Mouse (Mus musculus): ENCODE measurements around the gene Ccdc172.
A peak's percentile ranks its signal among the peaks of the same experiment; 100 is the strongest.

Ccdc172 gene

DNA sequence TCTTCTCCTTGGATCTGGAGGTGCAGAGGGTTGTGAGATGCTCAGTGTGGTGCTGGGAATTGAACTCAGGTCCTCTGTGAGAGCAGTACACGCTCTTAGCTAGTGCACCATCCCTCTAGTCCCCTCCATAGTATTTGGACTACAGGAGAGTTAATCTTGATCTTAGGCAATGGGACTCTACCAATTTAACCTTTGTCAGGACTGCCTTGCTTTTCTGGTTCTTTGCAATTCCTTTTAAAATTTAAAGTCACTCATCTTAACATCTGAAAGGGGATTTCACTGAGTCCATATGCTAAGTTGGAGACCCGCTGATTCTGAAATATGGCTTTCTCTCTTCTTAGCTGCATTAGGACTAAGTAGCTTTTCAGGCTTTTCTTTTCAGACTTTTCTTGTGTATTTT lies 59.8 kb downstream of the Ccdc172 start:
- no peak for DNase-seq (ENCODE audit: low spot score)

DNA sequence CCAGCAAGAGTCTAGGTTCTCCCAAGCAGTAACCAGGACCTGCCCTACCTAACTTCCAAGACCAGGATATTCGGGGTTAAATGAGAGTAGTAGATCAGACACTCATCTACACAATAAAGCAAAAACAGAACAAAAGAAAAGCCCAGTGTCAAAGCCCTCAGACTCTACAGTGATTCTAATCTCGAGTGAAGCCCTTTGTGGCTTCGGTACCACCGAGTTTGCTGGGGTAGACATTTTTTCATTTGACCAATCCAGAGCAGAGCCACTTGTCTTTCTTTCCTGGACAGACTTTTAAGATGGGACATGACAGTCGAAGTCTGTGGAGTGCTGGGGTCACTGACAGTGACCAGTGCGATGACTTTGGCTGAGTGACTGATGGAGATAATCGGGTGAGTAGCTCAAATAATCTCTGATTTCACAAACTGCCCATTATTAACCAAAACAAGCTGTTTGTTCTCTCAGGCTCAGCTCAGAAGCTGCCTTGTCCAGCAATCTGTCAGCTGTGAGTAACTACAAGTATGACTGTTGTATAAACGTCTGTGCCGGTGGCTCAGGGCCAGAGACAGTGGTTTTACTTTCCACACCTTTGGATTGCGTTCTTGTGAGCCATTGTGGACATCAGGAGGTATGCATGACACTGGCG lies 60.8 kb downstream of the Ccdc172 start:
- no peak for DNase-seq (ENCODE audit: low spot score)

DNA sequence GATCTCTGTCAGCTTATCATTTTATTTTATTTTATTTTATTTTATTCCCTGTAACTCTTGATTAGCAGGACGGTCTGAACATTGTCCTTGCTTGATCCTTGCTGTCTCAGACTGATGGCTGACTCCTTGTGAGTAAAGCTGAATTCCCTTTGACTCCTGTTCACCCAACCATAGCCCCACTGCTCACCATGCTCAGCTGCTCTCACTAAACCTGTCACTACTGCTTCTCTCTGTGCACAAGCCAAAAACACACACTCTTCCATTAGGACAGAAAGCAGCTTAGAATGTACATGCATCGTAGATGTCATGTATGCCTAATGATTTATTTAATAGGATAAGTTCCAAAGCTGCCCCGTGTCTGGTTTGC lies 61.3 kb downstream of the Ccdc172 start:
- no peak for DNase-seq (ENCODE audit: low spot score)

DNA sequence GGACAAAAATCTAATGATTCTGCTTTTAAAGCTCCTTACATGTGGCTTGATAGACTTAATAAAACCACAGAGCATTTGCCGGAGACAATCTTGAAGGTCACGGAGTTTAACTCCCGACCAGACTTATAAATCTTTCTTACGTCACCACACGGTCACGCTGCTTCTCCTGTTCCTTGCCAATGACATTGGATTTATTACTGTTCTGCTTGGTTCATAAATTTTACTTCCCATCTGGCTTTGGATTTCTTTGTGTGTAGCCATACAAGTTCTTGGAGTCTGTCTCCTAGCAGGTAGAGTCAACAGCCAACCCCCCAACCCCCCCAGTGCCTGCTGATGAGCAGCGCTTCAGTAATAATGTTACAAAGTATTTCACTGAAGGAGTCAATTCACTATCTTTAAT lies 70.2 kb downstream of the Ccdc172 start:
- no peak for DNase-seq (ENCODE audit: low spot score)

DNA sequence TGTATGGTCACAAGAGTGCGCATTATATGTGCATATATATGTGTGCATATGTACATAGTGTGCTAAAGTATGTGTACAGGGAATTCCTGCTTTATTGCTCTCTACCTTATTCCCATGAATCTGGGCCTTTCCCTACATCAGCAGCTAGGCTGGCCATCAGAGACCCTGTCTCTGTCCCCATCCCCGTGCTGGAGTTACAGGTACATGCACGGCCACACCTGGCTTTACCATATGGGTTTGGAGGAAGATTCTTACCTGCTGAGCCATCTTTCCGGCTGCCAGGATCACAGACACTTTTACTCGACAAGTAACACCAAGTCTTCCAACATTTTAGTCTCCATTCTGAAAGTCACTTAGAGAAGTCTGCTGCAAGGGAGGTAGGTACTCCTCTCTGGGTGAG lies 71.2 kb downstream of the Ccdc172 start:
- no peak for DNase-seq (ENCODE audit: low spot score)

DNA sequence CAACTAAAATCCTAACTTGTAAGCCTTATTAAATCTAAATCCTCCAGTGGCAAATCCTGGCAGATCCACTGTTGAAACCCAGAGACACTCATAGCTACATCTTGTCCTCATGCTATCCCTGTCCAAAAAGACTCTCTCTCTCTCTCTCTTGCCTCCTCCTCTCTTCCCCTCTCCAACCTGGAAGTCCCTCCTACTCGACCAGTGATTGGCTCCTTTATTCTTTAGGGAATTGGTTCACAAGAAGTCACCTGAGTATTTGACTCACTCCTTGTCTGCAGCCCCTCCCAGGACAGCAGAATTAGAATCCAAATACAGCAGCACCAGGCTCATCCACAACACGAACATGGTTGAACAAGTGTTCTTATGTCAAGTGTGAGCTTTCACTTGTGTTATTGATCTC lies 74.3 kb downstream of the Ccdc172 start:
- DNase-seq (ENCODE audit: low spot score), result no peak

DNA sequence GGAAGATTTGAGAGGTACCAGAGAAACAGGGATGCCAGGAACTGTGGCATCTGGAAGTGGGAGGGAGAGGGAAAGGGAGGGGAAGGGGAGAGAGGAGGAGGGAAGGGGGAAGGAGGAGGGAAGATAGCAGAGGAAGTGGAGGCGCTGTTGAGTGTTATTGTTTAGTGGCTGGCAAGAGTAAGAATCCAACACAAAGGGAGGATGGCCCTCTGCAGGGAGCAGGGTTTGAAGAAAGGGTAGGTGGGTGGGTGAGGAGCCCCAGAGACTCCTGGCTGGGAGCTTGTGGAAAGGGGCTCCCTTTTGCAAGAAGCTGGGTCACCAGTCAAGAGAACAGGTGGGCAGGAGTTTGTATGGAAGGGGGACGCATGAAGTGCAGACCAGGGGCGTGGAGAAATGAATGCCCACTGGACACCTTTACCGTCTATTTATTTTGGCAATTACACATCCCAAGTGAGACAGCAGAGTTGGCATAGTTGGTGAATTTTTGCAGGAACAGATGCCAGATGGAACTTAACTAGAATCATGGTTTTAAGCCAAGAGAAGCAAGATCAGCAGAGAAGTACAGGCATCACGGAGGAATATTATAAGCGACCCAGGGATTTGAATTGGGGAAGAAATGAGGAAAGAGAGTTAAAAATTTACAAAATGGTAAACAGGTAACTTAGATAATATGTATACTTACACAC lies 78.6 kb downstream of the Ccdc172 start:
- DNase-seq (ENCODE audit: low spot score), result peak; percentile 61

DNA sequence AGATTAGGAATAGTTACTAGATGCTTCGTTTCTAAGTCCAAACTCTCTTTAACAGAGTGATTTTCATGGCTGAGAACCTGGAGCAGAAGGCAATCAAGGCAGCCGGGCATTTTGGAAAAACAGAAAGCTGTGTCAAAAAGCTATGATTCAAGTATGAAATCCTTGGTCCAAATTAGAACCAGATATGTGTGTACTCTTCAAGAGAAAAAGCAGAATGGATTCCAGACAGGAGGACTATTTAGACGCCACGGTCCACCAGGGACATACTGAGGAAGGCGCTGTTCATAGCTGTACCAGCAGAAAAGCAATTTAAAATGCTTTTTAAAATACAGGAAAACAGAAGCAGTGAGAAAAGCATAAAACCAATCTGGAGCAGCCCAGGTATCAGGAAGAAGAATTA lies 88.6 kb downstream of the Ccdc172 start:
- no peak for DNase-seq (ENCODE audit: low spot score)
